Mouse (Mus musculus): Measurements from ENCODE around the gene Ccdc185.

Gene Ccdc185

GRCm38 (mm10) chr1:182735891-182736290, 13.1 kb downstream of the Ccdc185 start:
- DNase-seq, result no peak

DNA sequence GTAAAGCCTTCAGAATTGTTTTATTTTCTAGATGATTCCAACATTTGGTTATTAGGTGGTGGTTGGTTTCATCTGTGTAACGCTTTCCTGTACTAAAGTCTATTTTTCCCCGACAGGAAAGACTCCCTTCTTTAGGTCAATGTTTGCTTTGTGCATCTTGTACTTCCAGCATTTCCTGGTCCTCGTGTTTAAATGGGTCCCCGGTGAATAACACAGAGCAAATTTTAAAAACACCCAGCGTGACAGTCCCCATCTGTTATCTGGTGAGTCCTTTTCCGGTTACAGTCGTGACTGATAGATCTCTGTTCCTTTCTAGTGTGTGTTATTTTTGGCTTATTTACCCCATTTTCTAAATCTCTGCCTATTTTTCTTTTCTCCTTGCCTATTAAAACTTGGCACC, 16.3 kb downstream of the Ccdc185 start:
- DNase-seq, result no peak

- DNase-seq, result no peak
Measured at GRCm38 (mm10) chr1:182729002-182729401, 20.0 kb downstream of the Ccdc185 start.

- DNase-seq, result no peak
Measured at GRCm38 (mm10) chr1:182727541-182727940, 21.4 kb downstream of the Ccdc185 start.

DNA sequence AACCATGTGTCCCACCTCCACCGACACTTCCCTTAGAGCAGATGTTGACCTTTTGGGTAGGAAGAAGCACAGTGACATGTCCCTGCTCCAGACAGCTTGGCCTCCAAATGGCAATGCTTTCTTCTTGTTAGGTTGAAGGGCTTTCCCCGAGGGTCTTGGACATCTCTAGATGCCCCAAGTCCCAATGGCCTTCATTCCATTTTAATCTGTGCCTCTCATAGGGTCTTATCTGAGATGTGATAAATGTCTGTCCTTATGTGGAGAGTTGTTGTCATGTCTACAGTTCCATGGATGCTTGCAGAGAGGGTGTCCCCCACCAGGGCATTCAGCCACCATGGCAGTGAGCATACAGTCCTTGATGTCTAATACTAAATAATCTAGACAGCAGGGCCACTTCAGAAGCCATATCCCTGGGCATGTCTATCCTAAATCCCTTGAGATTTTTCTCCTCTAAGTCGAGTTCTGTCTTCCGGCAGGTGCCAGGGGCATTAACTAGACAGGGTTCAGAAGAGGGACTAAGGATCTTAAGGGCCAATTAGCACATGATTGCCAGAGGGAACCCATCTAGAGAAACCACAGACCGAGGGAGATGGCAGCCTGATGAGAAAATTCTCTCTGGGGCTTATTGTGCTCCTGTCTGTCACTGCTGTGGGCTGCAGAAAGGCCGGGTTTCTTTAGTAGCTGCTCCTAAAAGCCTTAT, 34.6 kb downstream of the Ccdc185 start:
- no peak for DNase-seq

- no peak for DNase-seq
Measured at GRCm38 (mm10) chr1:182711360-182711933, 37.5 kb downstream of the Ccdc185 start.

DNA sequence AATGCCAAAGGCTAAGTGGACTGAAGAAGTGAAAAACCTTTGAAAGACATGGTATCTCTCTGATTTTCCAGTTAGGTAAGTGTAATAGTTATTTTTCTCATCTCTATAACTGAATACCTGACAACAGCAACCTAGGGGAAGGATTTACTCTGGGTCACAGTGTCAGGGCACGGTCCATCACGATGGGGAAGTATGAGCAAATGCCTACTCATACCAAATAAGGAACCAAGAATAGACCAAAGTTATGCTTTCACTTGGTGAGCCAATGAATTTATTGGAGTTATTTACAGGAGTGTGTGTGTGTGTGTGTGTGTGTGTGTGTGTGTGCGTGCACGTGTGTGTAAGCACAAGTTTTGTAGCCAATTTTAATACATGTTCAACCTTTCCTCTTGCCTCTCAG, 41.5 kb downstream of the Ccdc185 start:
- DNase-seq, result no peak

DNA sequence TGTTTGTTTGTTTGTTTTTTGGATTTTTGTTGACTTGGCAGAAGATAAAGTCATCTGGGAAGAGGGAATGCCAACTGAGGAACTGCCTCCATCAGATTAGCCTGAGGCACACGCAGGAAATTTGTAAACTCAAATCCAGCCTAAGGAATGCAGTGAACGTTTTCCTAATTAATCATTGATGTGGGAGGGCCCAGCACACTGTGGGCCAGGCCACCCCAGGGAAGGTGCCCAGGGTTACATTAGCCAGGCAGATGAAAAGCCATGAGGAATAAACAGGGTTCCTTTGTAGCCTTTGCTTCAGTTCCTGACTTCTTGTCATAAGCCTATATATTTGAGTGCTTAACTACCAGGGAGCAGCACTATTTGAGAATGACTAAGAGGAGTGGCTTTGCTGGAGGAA, 44.1 kb downstream of the Ccdc185 start:
- no peak for DNase-seq

GRCm38 (mm10) chr1:182699392-182700347, 49.3 kb downstream of the Ccdc185 start:
- no peak for DNase-seq
